Comparison of ENCODE assay signal across 10 mouse cellular contexts in the genomic region with DNA sequence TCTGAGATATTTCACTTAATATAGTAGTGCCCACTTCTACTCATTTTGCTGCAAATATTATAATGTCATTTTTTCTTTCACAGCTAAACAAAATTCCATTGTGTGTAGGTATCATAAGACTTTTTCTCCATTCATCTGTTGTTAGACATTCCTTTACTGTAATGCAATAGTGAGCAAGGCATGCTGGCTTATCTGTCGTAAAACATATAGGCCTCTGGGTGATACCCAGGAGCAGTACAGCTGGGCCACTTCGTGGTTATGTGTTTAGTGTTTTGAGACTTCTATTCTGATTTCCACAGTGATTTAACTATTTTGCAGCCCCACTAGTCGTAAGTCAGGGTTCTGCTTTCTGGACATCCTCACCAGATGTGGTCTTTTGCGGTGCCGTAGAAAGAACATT.
"Had no signal": no experiment of that assay in that cellular context is flagged by ENCODE, and none has a peak within 500 bp of the region (broad histone marks: within the 10 kb centered on the region; RNA-seq: fewer than 3 reads in every experiment).

No protein-coding gene starts in this region.

- DNase-seq: right cerebral cortex, adult 18-20 months; right cerebral cortex, postnatal 25 days; spleen, adult 18-20 months; thymus, adult 18-20 months had no signal

- H3K4me3 ChIP-seq: midbrain, embryonic 10.5 days; midbrain, embryonic 12.5 days; myocyte; neural tube, embryonic 13.5 days; neural tube, embryonic 15.5 days had no signal

- H3K9ac ChIP-seq: lung, embryonic 14.5 days; midbrain, embryonic 12.5 days; neural tube, embryonic 13.5 days; neural tube, embryonic 15.5 days had no signal

- H3K4me2 ChIP-seq: lung, embryonic 14.5 days; midbrain, embryonic 12.5 days; neural tube, embryonic 13.5 days; neural tube, embryonic 15.5 days had no signal

- H3K36me3 ChIP-seq: midbrain, embryonic 10.5 days; midbrain, embryonic 12.5 days; neural tube, embryonic 13.5 days; neural tube, embryonic 15.5 days had no signal

- H3K9me3 ChIP-seq: midbrain, embryonic 10.5 days; midbrain, embryonic 12.5 days; neural tube, embryonic 13.5 days; neural tube, embryonic 15.5 days had no signal

- H3K27me3 ChIP-seq: neural tube, embryonic 13.5 days; neural tube, embryonic 15.5 days had no signal
